Mouse (Mus musculus): ENCODE measurements around the gene Exoc2. TPM values are rescaled to one million over a fixed set of nuclear protein-coding genes. Genes with fewer than 3 reads are reported as not detected.

Exoc2 gene
- polyA plus RNA-seq, 1 experiment, result 12.6 TPM

- TF ChIP-seq TCF12 (IDR thresholded peaks at IDR 0.05; ENCODE audit: insufficient read depth, poor library complexity, severe bottlenecking), result no peak
- no peak for TF ChIP-seq POLR2AphosphoS2 (IDR thresholded peaks at IDR 0.05; ENCODE audit: insufficient read length, low read depth)
- no peak for TF ChIP-seq CEBPB (IDR thresholded peaks at IDR 0.05; ENCODE audit: insufficient read depth, poor library complexity, severe bottlenecking)
- TF ChIP-seq TCF3 (IDR thresholded peaks at IDR 0.05; ENCODE audit: insufficient read length, low read depth), result no peak
- TF ChIP-seq E2F4 (IDR thresholded peaks at IDR 0.05; ENCODE audit: insufficient read depth), result no peak
- TF ChIP-seq MAX (IDR thresholded peaks at IDR 0.05; ENCODE audit: low read depth), result no peak
- no peak for TF ChIP-seq USF1 (IDR thresholded peaks at IDR 0.05; ENCODE audit: low read depth)
- TF ChIP-seq SRF (IDR thresholded peaks at IDR 0.05; ENCODE audit: control insufficient read depth, insufficient read length, low read depth), result no peak
- TF ChIP-seq REST (IDR thresholded peaks at IDR 0.05; ENCODE audit: insufficient read depth, insufficient read length), result no peak
- H3K4me3 ChIP-seq, result no peak overlapping the region
- H3K4me2 ChIP-seq (ENCODE audit: low read depth), result no peak overlapping the region
- no peaks in the 10 kb centered on the region for H3K27me3 ChIP-seq (ENCODE audit: control insufficient read depth, insufficient read depth, insufficient read length)
- H3ac ChIP-seq (ENCODE audit: control insufficient read depth, insufficient read length), result no peak overlapping the region
- no peaks in the 10 kb centered on the region for H3K79me2 ChIP-seq (ENCODE audit: control insufficient read depth, insufficient read depth)
- peaks cover 13% of the 10 kb centered on the region for H3K36me3 ChIP-seq (ENCODE audit: control insufficient read depth, insufficient read depth)
Observed at GRCm38 (mm10) chr13:30824903-30825302, 149.0 kb downstream of the Exoc2 start.

- no peak overlapping the region for H3K4me3 ChIP-seq
- TF ChIP-seq E2F4 (IDR thresholded peaks at IDR 0.05; ENCODE audit: insufficient read depth), result no peak
- TF ChIP-seq POLR2AphosphoS2 (IDR thresholded peaks at IDR 0.05; ENCODE audit: insufficient read length, low read depth), result no peak
- no peak for TF ChIP-seq MYOG (IDR thresholded peaks at IDR 0.05; ENCODE audit: control insufficient read depth in 1 of 3, insufficient read depth in 1 of 3, insufficient read length in 2 of 3, low read depth in 2 of 3)
- no peak for TF ChIP-seq TCF12 (IDR thresholded peaks at IDR 0.05; ENCODE audit: insufficient read depth, poor library complexity, severe bottlenecking)
- no peak for TF ChIP-seq USF1 (IDR thresholded peaks at IDR 0.05; ENCODE audit: low read depth)
- TF ChIP-seq POLR2A (IDR thresholded peaks at IDR 0.05; ENCODE audit: insufficient read length, low read depth), result no peak
- no peak for TF ChIP-seq TCF3 (IDR thresholded peaks at IDR 0.05; ENCODE audit: insufficient read length, low read depth)
- TF ChIP-seq REST (IDR thresholded peaks at IDR 0.05; ENCODE audit: insufficient read depth, insufficient read length), result no peak
- no peak for TF ChIP-seq MYOD1 (IDR thresholded peaks at IDR 0.05; ENCODE audit: control insufficient read depth in 1 of 3, insufficient read length in 2 of 3, low read depth in 2 of 3)
- TF ChIP-seq MAX (IDR thresholded peaks at IDR 0.05; ENCODE audit: low read depth), result no peak
- TF ChIP-seq CEBPB (IDR thresholded peaks at IDR 0.05; ENCODE audit: insufficient read depth, poor library complexity, severe bottlenecking), result no peak
- no peak for TF ChIP-seq SRF (IDR thresholded peaks at IDR 0.05; ENCODE audit: control insufficient read depth, insufficient read length, low read depth)
- no peaks in the 10 kb centered on the region for H3K79me2 ChIP-seq (ENCODE audit: control insufficient read depth, insufficient read depth)
- no peak overlapping the region for H3K4me2 ChIP-seq (ENCODE audit: low read depth)
- no peak overlapping the region for H3ac ChIP-seq (ENCODE audit: control insufficient read depth, insufficient read length)
- no peaks in the 10 kb centered on the region for H3K27me3 ChIP-seq (ENCODE audit: control insufficient read depth, insufficient read depth, insufficient read length)
- H3K36me3 ChIP-seq (ENCODE audit: control insufficient read depth, insufficient read depth), result peaks cover 10% of the 10 kb centered on the region
Observed at GRCm38 (mm10) chr13:30820555-30820954, 153.3 kb downstream of the Exoc2 start.

DNA sequence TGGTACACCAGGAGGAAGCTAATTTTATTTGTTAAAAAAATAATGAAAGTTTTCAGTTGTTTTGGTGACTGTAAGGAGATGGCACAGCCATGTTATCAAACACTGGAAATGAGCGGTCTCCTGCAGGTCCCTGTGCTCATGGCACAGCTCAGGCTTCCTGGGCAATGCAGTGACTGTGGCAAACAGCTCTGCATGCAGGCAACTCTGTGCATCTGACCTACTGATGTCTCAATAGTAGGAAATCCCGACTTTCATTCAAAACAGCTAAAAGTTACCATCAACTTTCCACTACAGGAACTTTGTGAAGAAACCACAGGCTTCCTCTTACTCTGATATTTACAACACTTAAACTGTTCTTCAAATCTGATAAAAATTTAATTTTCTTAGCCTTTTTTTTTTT lies 154.0 kb downstream of the Exoc2 start:
- no peak overlapping the region for H3K4me3 ChIP-seq
- TF ChIP-seq MYOD1 (IDR thresholded peaks at IDR 0.05; ENCODE audit: control insufficient read depth in 1 of 3, insufficient read length in 2 of 3, low read depth in 2 of 3), result no peak
- TF ChIP-seq E2F4 (IDR thresholded peaks at IDR 0.05; ENCODE audit: insufficient read depth), result no peak
- TF ChIP-seq REST (IDR thresholded peaks at IDR 0.05; ENCODE audit: insufficient read depth, insufficient read length), result no peak
- TF ChIP-seq SRF (IDR thresholded peaks at IDR 0.05; ENCODE audit: control insufficient read depth, insufficient read length, low read depth), result no peak
- no peak for TF ChIP-seq POLR2AphosphoS2 (IDR thresholded peaks at IDR 0.05; ENCODE audit: insufficient read length, low read depth)
- no peak for TF ChIP-seq USF1 (IDR thresholded peaks at IDR 0.05; ENCODE audit: low read depth)
- no peak for TF ChIP-seq CEBPB (IDR thresholded peaks at IDR 0.05; ENCODE audit: insufficient read depth, poor library complexity, severe bottlenecking)
- TF ChIP-seq TCF3 (IDR thresholded peaks at IDR 0.05; ENCODE audit: insufficient read length, low read depth), result no peak
- TF ChIP-seq POLR2A (IDR thresholded peaks at IDR 0.05; ENCODE audit: insufficient read length, low read depth), result no peak
- no peak for TF ChIP-seq TCF12 (IDR thresholded peaks at IDR 0.05; ENCODE audit: insufficient read depth, poor library complexity, severe bottlenecking)
- no peak for TF ChIP-seq MYOG (IDR thresholded peaks at IDR 0.05; ENCODE audit: control insufficient read depth in 1 of 3, insufficient read depth in 1 of 3, insufficient read length in 2 of 3, low read depth in 2 of 3)
- no peak for TF ChIP-seq MAX (IDR thresholded peaks at IDR 0.05; ENCODE audit: low read depth)
- H3K4me2 ChIP-seq (ENCODE audit: low read depth), result no peak overlapping the region
- no peaks in the 10 kb centered on the region for H3K27me3 ChIP-seq (ENCODE audit: control insufficient read depth, insufficient read depth, insufficient read length)
- H3ac ChIP-seq (ENCODE audit: control insufficient read depth, insufficient read length), result no peak overlapping the region
- H3K36me3 ChIP-seq (ENCODE audit: control insufficient read depth, insufficient read depth), result peaks cover 9% of the 10 kb centered on the region
- H3K79me2 ChIP-seq (ENCODE audit: control insufficient read depth, insufficient read depth), result no peaks in the 10 kb centered on the region

GRCm38 (mm10) chr13:30817436-30817835 lies 156.5 kb downstream of the Exoc2 start:
- Histone ChIP-seq H3K79me2 (ENCODE audit: control insufficient read depth, insufficient read depth) (no peaks in the 10 kb centered on the region), H3K4me2 (ENCODE audit: low read depth) (no peak overlapping the region), H3K27me3 (ENCODE audit: control insufficient read depth, insufficient read depth, insufficient read length) (no peaks in the 10 kb centered on the region), H3K4me3 (no peak overlapping the region), H3ac (ENCODE audit: control insufficient read depth, insufficient read length) (no peak overlapping the region), H3K36me3 (ENCODE audit: control insufficient read depth, insufficient read depth) (peaks cover 6% of the 10 kb centered on the region)
- TF ChIP-seq MYOD1 (IDR thresholded peaks at IDR 0.05; ENCODE audit: control insufficient read depth in 1 of 3, insufficient read length in 2 of 3, low read depth in 2 of 3) (no peak), E2F4 (IDR thresholded peaks at IDR 0.05; ENCODE audit: insufficient read depth) (no peak), REST (IDR thresholded peaks at IDR 0.05; ENCODE audit: insufficient read depth, insufficient read length) (no peak), MYOG (IDR thresholded peaks at IDR 0.05; ENCODE audit: control insufficient read depth in 1 of 3, insufficient read depth in 1 of 3, insufficient read length in 2 of 3, low read depth in 2 of 3) (no peak), TCF12 (IDR thresholded peaks at IDR 0.05; ENCODE audit: insufficient read depth, poor library complexity, severe bottlenecking) (no peak), CEBPB (IDR thresholded peaks at IDR 0.05; ENCODE audit: insufficient read depth, poor library complexity, severe bottlenecking) (no peak), TCF3 (IDR thresholded peaks at IDR 0.05; ENCODE audit: insufficient read length, low read depth) (no peak), SRF (IDR thresholded peaks at IDR 0.05; ENCODE audit: control insufficient read depth, insufficient read length, low read depth) (no peak), MAX (IDR thresholded peaks at IDR 0.05; ENCODE audit: low read depth) (no peak)
